Mouse (Mus musculus): ENCODE measurements at regions not wholly inside any gene's neighbourhood (a gene's known extent, or its start where the extent isn't known, plus 50 kb on each side); places are given as distances from the start of the nearest gene placed in this dataset.

GRCm38 (mm10) chr14:80083724-80084123 lies 99.8 kb downstream of the Olfm4 start:
- no peak overlapping the region for H3K27ac ChIP-seq
- no peak for DNase-seq

GRCm38 (mm10) chr14:80097238-80097637 lies 113.4 kb downstream of the Olfm4 start:
- intact Hi-C loops (cut with DNase I), result no loop called here
- DNase-seq, result no peak
- no peak for TF ChIP-seq CTCF (IDR thresholded peaks at IDR 0.05)
- no peak overlapping the region for H3K4me3 ChIP-seq
- no peak overlapping the region for H3K27ac ChIP-seq

More at GRCm38 (mm10) chr14:80083724-80084123, 99.8 kb downstream of the Olfm4 start:
- no peak for TF ChIP-seq CTCF (IDR thresholded peaks at IDR 0.05)
- no peak overlapping the region for H3K4me3 ChIP-seq
- intact Hi-C loops (cut with DNase I), result no loop called here

- no peak for DNase-seq
- intact Hi-C loops (cut with DNase I), result no loop called here
- Histone ChIP-seq H3K4me3 (no peak overlapping the region), H3K27ac (no peak overlapping the region)
- no peak for TF ChIP-seq CTCF (IDR thresholded peaks at IDR 0.05)
Observed at GRCm38 (mm10) chr14:80113115-80113687, 129.3 kb downstream of the Olfm4 start.

GRCm38 (mm10) chr14:80114326-80114725 lies 130.4 kb downstream of the Olfm4 start:
- Histone ChIP-seq H3K4me3 (no peak overlapping the region), H3K27ac (no peak overlapping the region)
- no peak for DNase-seq
- TF ChIP-seq CTCF (IDR thresholded peaks at IDR 0.05), result no peak
- intact Hi-C loops (cut with DNase I), result no loop called here

GRCm38 (mm10) chr14:80125156-80125555 lies 141.3 kb downstream of the Olfm4 start:
- Histone ChIP-seq H3K4me3 (no peak overlapping the region), H3K27ac (no peak overlapping the region)
- DNase-seq, result no peak
- no peak for TF ChIP-seq CTCF (IDR thresholded peaks at IDR 0.05)
- intact Hi-C loops (cut with DNase I), result no loop called here

GRCm38 (mm10) chr14:80128181-80128580 lies 144.3 kb downstream of the Olfm4 start:
- DNase-seq, result no peak
- intact Hi-C loops (cut with DNase I), result no loop called here
- no peak overlapping the region for H3K4me3 ChIP-seq
- H3K27ac ChIP-seq, result no peak overlapping the region
- no peak for TF ChIP-seq CTCF (IDR thresholded peaks at IDR 0.05)

GRCm38 (mm10) chr14:80137541-80137940 lies 153.7 kb downstream of the Olfm4 start:
- TF ChIP-seq CTCF (IDR thresholded peaks at IDR 0.05), result no peak
- no peak for DNase-seq
- intact Hi-C loops (cut with DNase I), result no loop called here
- Histone ChIP-seq H3K4me3 (no peak overlapping the region), H3K27ac (no peak overlapping the region)

- TF ChIP-seq CTCF (IDR thresholded peaks at IDR 0.05), result no peak
- Histone ChIP-seq H3K4me3 (no peak overlapping the region), H3K27ac (no peak overlapping the region)
- intact Hi-C loops (cut with DNase I), result no loop called here
- no peak for DNase-seq
Observed at GRCm38 (mm10) chr14:80138991-80139791, 155.3 kb downstream of the Olfm4 start.

GRCm38 (mm10) chr14:80157002-80157401 lies 173.1 kb downstream of the Olfm4 start:
- no peak overlapping the region for H3K27ac ChIP-seq
- H3K4me3 ChIP-seq, result no peak overlapping the region
- DNase-seq, result no peak
- TF ChIP-seq CTCF (IDR thresholded peaks at IDR 0.05), result no peak
- intact Hi-C loops (cut with DNase I), result no loop called here

- intact Hi-C loops (cut with DNase I), result no loop called here
- H3K27ac ChIP-seq, result no peak overlapping the region
- H3K4me3 ChIP-seq, result no peak overlapping the region
- no peak for TF ChIP-seq CTCF (IDR thresholded peaks at IDR 0.05)
- DNase-seq, result no peak
Observed at GRCm38 (mm10) chr14:80169211-80169610, 185.3 kb downstream of the Olfm4 start.

- intact Hi-C loops (cut with DNase I), result no loop called here
- TF ChIP-seq CTCF (IDR thresholded peaks at IDR 0.05), result no peak
- H3K4me3 ChIP-seq, result no peak overlapping the region
- no peak overlapping the region for H3K27ac ChIP-seq
- no peak for DNase-seq
Observed at GRCm38 (mm10) chr14:80170450-80171180, 186.7 kb downstream of the Olfm4 start.

GRCm38 (mm10) chr14:80172799-80173484 lies 189.1 kb downstream of the Olfm4 start:
- DNase-seq, result no peak
- intact Hi-C loops (cut with DNase I), result no loop called here
- no peak overlapping the region for H3K27ac ChIP-seq
- H3K4me3 ChIP-seq, result no peak overlapping the region
- no peak for TF ChIP-seq CTCF (IDR thresholded peaks at IDR 0.05)

GRCm38 (mm10) chr14:80176464-80176863 lies 192.6 kb downstream of the Olfm4 start:
- DNase-seq, result no peak
- intact Hi-C loops (cut with DNase I), result no loop called here
- H3K4me3 ChIP-seq, result no peak overlapping the region
- no peak overlapping the region for H3K27ac ChIP-seq
- no peak for TF ChIP-seq CTCF (IDR thresholded peaks at IDR 0.05)
